Mouse (Mus musculus): ENCODE data around the gene Grid1.

Gene Grid1

GRCm38 (mm10) chr14:34919221-34919620 is 99.3 kb downstream of the Grid1 start:
- no peak for DNase-seq

- DNase-seq: no peak
Observed at GRCm38 (mm10) chr14:34921265-34921664, 101.4 kb downstream of the Grid1 start.

DNA sequence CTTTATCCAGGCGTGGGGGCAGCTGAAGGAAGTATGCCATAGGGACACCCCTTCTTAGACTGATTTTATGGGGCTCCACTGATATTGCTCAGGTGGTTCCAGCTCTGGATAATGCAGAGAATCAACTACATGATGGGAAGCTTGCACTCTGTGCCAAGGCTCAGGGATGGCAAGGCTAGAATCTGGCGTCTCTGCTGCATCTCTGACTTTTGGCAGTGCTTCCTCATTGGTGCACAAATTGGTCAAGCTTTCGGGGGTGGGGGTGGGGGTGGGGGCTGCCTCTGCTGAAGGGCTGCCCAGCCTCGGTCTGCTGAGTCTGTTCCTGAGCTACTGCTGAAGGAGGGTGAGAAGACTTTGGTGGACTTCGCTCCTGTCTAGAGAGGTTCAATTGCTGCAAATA is 105.1 kb downstream of the Grid1 start:
- no peak for DNase-seq

DNA sequence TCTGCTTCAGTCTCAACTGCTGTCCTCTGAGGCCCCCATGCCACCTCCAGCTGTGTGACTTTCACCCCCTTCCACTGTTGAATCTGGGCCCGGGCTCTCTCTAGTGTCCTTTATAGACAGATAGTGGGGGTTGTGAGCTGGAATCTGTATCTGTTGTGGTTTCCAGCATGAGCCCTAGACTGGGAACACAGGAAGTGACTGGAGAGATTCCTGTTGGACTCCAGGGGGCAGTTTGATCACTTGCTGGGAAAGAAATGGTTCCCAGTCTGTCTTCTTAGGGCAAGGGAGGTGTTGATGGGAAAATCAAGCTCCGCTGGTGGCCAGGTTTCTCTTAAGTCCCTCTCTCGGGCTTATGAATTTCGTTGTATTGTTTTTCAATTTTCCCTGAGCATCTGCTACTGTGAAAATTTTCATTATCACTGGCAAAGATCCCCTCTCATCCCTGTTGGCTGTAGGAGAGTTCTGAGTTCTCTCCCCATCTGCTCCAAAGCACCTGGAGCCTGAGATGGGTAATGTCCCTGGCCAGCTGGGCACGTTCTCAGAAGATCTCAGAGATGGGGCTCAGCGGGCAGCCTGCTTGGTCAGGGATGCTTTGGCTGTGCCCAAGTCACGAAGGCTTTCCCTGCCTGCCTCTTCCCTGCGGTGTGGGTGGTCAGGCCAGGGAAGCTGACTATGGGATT is 110.3 kb downstream of the Grid1 start:
- no peak for DNase-seq

GRCm38 (mm10) chr14:34933197-34933596 is 113.3 kb downstream of the Grid1 start:
- DNase-seq: no peak

- DNase-seq: no peak
Observed at GRCm38 (mm10) chr14:34936192-34936770, 116.4 kb downstream of the Grid1 start.

DNA sequence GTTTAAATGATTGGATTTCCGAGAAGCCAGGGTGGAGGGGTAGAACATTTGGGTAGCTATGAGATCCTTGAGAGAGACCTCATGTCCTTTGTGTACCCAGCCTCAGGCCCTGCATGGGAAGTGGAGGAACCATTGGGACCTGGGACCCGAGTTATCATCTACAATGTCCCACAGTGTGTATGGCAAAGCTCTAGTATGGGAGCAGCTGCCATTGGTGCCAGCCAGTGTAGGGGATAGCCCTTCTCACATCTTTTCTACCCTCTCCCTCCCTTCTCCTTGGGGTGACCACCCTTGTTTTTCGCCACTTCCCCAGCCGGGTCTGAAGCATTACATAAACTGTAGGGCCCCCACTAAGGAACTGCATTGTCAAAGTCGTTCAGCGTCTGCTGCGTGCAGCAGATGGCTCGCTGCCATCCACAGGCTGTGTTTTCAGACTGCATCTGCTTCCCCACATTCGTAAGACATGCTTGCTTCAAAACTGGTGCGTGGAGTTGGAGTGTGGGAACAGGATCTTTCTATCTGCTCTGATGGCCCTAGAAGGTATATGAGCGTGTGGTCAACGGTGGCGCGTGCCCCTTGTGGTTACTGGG is 124.6 kb downstream of the Grid1 start:
- DNase-seq: peak; percentile 65

DNA sequence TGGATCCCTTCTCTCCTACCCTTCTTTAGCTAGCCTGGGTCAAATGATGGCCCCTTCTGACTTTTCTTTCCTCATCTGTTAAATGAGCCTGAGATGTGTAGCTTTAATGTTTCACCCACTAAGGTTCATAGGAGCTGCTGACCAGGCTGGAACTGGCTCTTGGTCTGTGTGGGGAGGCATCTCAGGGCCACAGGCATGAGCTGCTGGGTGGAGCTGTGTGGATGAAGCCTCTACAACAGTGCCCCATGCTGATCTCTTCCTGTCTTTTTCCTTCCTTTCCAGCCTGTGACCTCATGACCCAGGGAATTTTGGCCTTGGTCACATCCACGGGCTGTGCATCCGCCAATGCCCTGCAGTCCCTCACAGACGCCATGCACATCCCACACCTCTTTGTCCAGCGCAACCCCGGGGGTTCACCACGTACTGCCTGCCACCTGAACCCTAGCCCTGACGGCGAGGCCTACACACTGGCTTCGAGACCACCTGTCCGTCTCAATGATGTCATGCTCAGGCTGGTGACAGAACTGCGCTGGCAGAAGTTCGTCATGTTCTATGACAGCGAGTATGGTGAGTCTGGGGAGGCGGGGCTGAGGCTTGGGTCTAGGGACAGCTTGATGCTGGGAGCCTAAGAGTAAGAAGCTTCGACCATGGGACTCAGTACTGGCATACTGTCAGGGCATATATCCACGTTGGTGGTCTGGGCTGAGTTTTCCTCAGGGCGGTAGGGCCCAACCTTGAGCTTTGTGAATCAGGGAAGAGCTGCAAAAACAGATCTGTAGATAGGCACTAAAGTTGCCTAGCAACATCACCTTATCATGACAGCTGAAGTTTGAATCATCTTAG is 125.8 kb downstream of the Grid1 start:
- no peak for DNase-seq

GRCm38 (mm10) chr14:34946314-34946583 is 126.3 kb downstream of the Grid1 start:
- no peak for DNase-seq

DNA sequence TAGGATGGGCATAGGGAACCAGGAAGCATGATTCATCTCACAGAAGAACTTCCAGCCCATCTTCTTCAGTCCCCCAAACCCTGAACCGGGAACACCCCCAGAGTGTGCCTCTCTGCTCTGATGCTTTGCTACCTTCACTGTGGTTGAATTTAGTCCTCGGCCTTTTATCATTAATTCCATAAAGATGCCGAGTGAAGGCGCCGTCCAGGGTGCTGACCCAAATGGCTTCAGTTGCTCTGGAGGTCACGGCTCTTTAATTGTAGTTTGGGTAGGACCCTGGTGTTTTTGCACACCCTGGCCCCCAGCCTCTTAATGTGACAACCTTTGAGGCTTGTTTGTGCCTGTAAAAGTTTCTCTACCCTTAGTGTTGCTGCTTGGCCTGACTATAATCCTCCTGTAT is 128.3 kb downstream of the Grid1 start:
- DNase-seq: no peak

DNA sequence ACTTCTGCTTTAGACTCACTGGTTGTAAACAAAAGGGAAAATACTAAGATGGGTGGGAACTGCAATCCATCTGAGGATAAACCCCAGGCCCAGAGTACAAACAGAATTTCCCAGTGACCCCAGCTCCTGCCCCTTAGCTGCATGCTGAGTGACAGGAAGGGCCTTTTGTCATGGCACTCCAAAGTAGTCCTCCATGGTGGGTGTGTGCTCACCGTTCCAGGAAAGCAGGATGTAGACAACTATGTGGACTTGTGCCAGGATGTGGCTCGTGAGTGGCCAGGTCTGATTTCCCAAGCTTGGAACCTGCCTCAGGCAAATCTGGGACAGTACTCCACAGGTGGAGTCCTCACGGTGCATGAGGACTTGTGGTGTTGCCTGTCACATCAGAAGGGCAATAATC is 132.4 kb downstream of the Grid1 start:
- no peak for DNase-seq

- no peak for DNase-seq
Observed at GRCm38 (mm10) chr14:34953566-34953965, 133.7 kb downstream of the Grid1 start.

- no peak for DNase-seq
Observed at GRCm38 (mm10) chr14:34955689-34956088, 135.8 kb downstream of the Grid1 start.

DNA sequence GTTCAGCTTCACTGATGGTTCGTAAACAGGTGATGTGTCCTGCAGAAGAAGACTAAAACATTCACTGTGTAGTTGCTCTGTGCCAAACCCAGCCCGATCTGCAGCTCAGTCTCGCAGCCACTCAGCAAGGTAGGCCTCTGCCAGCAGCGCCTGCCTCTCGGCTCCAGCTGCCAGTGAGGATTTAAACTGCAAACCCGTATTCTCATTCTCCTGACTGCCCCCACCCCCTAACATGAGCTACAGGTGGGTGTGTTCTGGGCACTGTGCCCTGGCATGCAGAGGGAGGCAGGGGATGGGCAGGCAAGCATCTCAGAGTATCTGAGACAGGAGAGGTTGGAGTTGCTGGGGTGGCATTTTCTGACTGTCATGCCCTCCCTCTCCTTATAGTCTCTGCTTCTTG is 140.3 kb downstream of the Grid1 start:
- DNase-seq: peak; percentile 72

DNA sequence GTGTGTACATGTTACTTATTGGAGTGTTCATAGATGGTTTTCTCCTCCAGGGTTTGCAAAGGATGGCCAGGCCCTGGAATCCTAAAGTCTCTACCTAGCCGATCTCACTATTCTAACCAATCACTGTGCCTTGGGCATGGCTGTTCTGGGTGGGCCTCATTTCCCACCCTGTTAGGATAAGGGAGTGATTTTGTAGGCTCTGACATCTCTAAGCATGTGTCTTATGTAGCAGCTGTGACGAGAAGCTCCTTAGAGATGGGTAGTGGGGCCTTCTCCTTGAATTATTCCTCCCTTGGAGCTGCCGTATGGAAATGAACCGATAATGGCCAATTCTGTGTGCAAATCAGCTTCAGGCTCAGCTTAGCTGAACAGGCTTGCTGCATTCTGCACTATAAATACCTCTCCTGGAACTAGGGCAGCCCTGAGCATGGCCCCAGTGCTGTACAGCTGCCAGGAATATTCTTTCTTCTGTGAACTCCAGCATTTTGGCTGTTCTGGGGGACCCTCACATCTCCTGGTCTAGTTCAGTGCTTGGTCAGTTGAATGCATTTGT is 143.8 kb downstream of the Grid1 start:
- DNase-seq: no peak

GRCm38 (mm10) chr14:34969102-34969819 is 149.4 kb downstream of the Grid1 start:
- DNase-seq: no peak

DNA sequence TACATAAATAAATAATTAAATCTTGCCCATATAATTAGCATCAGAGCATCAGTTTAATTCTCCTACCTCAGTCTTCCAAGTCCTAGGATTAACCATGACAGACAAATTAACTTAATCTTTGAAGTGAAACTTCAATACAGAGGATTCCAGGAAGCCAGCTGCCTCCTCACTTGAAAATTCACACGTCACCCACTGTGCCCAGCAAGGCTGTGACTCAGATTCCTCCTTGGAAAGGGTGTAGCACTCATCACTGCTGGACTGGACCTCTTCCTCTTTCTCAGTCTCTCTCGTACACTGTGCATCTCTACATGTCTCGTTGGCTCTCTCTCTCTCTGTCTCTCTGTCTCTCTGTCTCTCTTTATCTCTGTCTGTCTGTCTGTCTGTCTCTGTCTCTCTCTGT is 153.0 kb downstream of the Grid1 start:
- DNase-seq: no peak

GRCm38 (mm10) chr14:34980756-34981155 is 160.8 kb downstream of the Grid1 start:
- DNase-seq: no peak

DNA sequence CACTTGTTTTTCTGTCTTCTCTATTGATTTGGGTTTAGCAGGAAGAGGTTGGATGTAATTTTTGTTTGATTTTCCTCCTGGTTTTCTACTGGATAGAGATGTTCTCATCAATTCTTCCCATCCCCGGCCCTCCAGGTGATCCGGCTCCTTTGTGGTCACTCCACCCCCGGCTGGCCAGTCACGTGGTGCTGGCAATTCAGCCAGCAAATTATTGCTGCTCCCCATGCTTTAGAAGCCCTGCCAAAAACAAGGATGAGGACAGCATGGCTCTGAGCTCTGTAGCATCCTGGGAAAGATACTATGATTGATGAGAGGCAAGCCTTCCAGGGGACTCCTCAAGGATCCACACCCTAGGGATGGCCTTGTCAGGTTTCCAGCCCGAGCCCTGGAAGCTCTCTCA is 169.2 kb downstream of the Grid1 start:
- no peak for DNase-seq

DNA sequence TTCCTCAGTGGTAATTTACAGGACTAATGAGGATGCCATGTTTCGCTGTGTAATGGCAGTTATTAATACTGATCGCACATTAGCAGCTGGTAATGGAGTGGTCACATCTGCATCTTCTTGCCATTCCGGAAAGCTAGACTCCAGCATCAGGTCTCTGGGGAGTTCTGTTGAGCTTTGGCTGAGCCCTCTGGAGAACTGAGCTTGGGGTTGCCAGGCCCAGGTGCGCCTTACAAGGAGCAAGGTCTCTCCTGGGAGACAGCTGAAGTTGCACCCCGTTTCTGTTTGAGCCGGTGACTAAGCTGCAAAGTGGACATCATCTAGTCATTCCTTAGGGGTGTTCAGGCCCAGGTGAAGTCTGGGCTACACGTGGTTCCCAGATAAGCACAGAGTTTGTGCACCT is 186.8 kb downstream of the Grid1 start:
- DNase-seq: no peak

DNA sequence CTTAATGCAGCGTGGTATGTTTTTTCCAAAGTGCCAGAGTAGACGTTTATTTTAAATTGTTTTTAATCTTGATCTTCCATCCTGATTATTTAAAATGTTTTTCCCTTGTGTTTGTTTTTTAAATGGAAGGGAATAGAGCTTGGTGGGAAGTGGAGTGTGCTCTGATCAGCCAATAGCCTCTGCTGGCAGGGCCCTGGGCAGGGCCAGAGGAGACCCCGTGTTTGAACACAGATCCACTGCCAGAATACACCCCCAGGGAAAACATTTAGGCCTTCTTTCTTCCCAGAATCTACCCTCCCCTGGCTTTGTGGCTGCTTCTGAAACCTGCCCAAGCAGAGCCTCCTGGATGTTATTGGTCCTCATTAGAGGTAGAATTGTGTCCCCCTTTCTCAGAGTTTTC is 188.8 kb downstream of the Grid1 start:
- no peak for DNase-seq

DNA sequence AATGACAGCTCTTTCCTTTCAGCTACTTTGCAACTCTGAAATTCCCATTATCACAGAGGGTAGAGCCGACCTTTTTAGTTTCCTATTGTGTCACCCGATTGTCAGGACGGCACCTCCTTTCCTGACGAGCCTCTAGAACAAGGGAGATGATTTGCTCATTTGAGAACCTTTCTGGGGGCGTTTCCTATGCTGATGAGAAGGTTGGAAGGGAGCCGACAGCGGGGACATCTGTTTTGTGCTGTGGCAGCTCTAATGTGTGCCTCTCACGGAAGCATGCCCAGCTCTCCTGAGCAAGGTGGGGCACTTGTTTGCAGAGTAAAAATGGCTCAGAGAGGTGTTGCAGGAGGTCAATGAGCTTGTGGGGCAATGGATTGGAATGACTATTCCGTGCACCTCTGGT is 189.2 kb downstream of the Grid1 start:
- DNase-seq: no peak

DNA sequence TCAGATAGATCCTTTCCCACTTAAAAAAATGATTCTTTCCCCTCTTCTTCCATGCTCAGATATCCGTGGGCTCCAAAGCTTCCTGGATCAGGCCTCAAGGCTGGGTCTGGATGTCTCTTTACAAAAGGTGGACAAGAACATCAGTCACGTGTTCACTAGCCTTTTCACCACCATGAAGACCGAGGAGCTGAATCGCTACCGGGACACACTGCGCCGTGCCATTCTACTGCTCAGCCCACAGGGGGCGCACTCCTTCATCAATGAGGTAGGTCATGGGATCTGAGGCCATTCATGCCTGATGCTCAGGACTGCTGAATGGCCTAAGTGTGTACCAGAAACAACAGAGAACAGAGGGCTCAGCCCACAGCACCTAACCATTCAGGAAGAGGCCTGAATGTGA is 206.8 kb downstream of the Grid1 start:
- DNase-seq: no peak
